Mouse (Mus musculus) myocyte (in vitro differentiated cells): Measurements from ENCODE around the gene Tenm2. TPM values are rescaled to one million over a fixed set of nuclear protein-coding genes. Genes with fewer than 3 reads are reported as not detected.

Source experiments
- H3K27me3 ChIP-seq: one replicate; pipeline ENCODE4 v1.6.1; 2011; ENCODE audit not compliant: control insufficient read depth, insufficient read depth, insufficient read length
- H3K36me3 ChIP-seq: one replicate; pipeline ENCODE4 v1.6.1; 2011; ENCODE audit not compliant: control insufficient read depth, insufficient read depth
- H3K4me2 ChIP-seq: one replicate; pipeline ENCODE4 v1.6.1; 2011; ENCODE audit warnings: low read depth, control low read depth
- H3K4me3 ChIP-seq: one replicate; pipeline ENCODE4 v1.5.1; 2011; ENCODE audit warnings: mild to moderate bottlenecking, control low read depth, moderate library complexity
- H3K79me2 ChIP-seq: one replicate; pipeline ENCODE4 v1.6.1; 2011; ENCODE audit not compliant: control insufficient read depth, insufficient read depth
- H3ac ChIP-seq: one replicate; pipeline ENCODE4 v1.6.1; 2011; ENCODE audit not compliant: control insufficient read depth, insufficient read length
- CEBPB ChIP-seq: IDR thresholded peaks from 2 replicates; pipeline ENCODE4 v1.6.1; 2011; ENCODE audit warnings: mild to moderate bottlenecking, moderate library complexity; ENCODE audit not compliant: poor library complexity, insufficient read depth, severe bottlenecking
- E2F4 ChIP-seq: IDR thresholded peaks from one replicate; pipeline ENCODE4 v1.6.1; 2011; ENCODE audit warnings: mild to moderate bottlenecking, control low read depth, moderate library complexity; ENCODE audit not compliant: insufficient read depth
- MAX ChIP-seq: IDR thresholded peaks from one replicate; pipeline ENCODE4 v1.6.1; 2011; ENCODE audit warnings: low read depth, mild to moderate bottlenecking, control low read depth
- MYOD1 ChIP-seq, 3 experiments: IDR thresholded peaks; one replicate each; pipeline ENCODE4 v1.6.1; 2011; ENCODE audit warnings: control low read depth in 2 of 3, low read depth in 2 of 3, mild to moderate bottlenecking in 2 of 3, moderate library complexity in 1 of 3; ENCODE audit not compliant: insufficient read length in 2 of 3, control insufficient read depth in 1 of 3
- MYOG ChIP-seq, 3 experiments: IDR thresholded peaks; one replicate each; pipeline ENCODE4 v1.6.1; 2011; ENCODE audit warnings: control low read depth in 2 of 3, low read depth in 2 of 3, mild to moderate bottlenecking in 2 of 3; ENCODE audit not compliant: insufficient read length in 2 of 3, control insufficient read depth in 1 of 3, insufficient read depth in 1 of 3
- POLR2A ChIP-seq: IDR thresholded peaks from one replicate; pipeline ENCODE4 v1.6.1; 2011; ENCODE audit warnings: low read depth, mild to moderate bottlenecking, control low read depth, moderate library complexity; ENCODE audit not compliant: insufficient read length
- POLR2AphosphoS2 ChIP-seq: IDR thresholded peaks from one replicate; pipeline ENCODE4 v1.6.1; 2011; ENCODE audit warnings: low read depth, control low read depth; ENCODE audit not compliant: insufficient read length
- REST ChIP-seq: IDR thresholded peaks from one replicate; pipeline ENCODE4 v1.6.1; 2011; ENCODE audit warnings: mild to moderate bottlenecking, control low read depth, moderate library complexity; ENCODE audit not compliant: insufficient read depth, insufficient read length
- SRF ChIP-seq: IDR thresholded peaks from one replicate; pipeline ENCODE4 v1.6.1; 2011; ENCODE audit warnings: low read depth; ENCODE audit not compliant: control insufficient read depth, insufficient read length
- TCF12 ChIP-seq: IDR thresholded peaks from one replicate; pipeline ENCODE4 v1.6.1; 2011; ENCODE audit warnings: mild to moderate bottlenecking, control low read depth; ENCODE audit not compliant: poor library complexity, insufficient read depth, severe bottlenecking
- TCF3 ChIP-seq: IDR thresholded peaks from one replicate; pipeline ENCODE4 v1.6.1; 2011; ENCODE audit warnings: low read depth, control low read depth; ENCODE audit not compliant: insufficient read length
- USF1 ChIP-seq: IDR thresholded peaks from one replicate; pipeline ENCODE4 v1.6.1; 2011; ENCODE audit warnings: low read depth, mild to moderate bottlenecking, control low read depth, moderate library complexity
- polyA plus RNA-seq: library from polyadenylated mRNA; unstranded; fragments of >200 nt; fragmentation: generic; extraction: Trizol; gene quantifications from one replicate; pipeline ENCODE4 v1.2.1, GENCODE M21; 2012; ENCODE audit warnings: missing spikeins

The Tenm2 gene
- polyA plus RNA-seq, 1 experiment: 0.28 TPM

DNA sequence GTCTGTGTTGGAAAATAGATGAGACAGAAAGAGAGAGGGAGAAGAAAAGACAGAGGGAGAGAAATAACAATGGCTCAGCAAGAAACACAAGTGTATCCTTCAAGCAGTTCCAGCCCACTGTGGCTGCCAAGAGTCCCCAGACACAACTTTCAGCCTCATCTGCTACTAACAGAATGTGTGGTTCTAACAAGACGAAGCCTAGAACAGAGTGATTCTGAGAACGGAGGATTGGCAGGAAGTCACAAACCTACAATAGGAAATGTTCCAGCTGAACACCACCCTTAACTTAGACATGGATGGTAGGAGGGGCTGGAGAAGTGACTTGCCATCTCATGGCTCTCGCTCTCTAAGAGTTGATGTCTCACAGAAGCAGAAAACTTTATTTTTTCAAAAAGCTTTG is 894.0 kb downstream of the Tenm2 start:
- Histone ChIP-seq H3K79me2 (no peaks in the 10 kb centered on the region), H3K4me2 (no peak overlapping the region), H3K27me3 (no peaks in the 10 kb centered on the region)

DNA sequence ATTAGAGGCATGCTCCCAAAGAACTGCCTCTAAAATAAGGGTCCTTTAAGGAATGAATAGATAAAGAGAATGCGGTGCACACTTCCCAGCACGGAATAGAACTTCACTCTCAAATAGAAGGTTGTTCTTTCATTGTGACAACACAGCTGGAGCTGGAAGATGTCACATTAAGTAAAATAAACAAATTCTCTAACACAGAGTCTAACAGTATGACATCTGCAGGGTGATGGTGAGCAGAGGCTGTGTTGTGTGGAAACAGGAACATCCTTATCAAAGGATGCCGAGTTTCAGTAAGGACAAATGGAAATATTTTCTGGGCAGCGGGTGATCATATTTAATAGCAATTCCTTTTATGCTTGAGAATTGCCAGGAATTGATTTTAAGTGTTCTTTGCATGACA is 897.3 kb downstream of the Tenm2 start:
- Histone ChIP-seq H3K79me2 (no peaks in the 10 kb centered on the region), H3K4me3 (no peak overlapping the region), H3K36me3 (no peaks in the 10 kb centered on the region), H3ac (no peak overlapping the region), H3K4me2 (no peak overlapping the region), H3K27me3 (no peaks in the 10 kb centered on the region)
- TF ChIP-seq CEBPB (no peak), MYOG (IDR thresholded peaks at IDR 0.05; ENCODE audit: control insufficient read depth in 1 of 3, insufficient read depth in 1 of 3, insufficient read length in 2 of 3, low read depth in 2 of 3) (no peak), E2F4 (no peak), TCF3 (no peak), POLR2AphosphoS2 (no peak), MYOD1 (IDR thresholded peaks at IDR 0.05; ENCODE audit: control insufficient read depth in 1 of 3, insufficient read length in 2 of 3, low read depth in 2 of 3) (no peak), TCF12 (no peak), POLR2A (no peak), USF1 (no peak), REST (no peak), SRF (no peak), MAX (no peak)

More for the DNA sequence above, 894.0 kb downstream of the Tenm2 start:
- Histone ChIP-seq H3K4me3 (no peak overlapping the region), H3ac (no peak overlapping the region), H3K36me3 (no peaks in the 10 kb centered on the region)
- TF ChIP-seq MYOD1 (IDR thresholded peaks at IDR 0.05; ENCODE audit: control insufficient read depth in 1 of 3, insufficient read length in 2 of 3, low read depth in 2 of 3) (no peak), MAX (no peak), SRF (no peak), CEBPB (no peak), TCF12 (no peak), USF1 (no peak), E2F4 (no peak), POLR2A (no peak), POLR2AphosphoS2 (no peak), TCF3 (no peak), REST (no peak), MYOG (IDR thresholded peaks at IDR 0.05; ENCODE audit: control insufficient read depth in 1 of 3, insufficient read depth in 1 of 3, insufficient read length in 2 of 3, low read depth in 2 of 3) (no peak)

DNA sequence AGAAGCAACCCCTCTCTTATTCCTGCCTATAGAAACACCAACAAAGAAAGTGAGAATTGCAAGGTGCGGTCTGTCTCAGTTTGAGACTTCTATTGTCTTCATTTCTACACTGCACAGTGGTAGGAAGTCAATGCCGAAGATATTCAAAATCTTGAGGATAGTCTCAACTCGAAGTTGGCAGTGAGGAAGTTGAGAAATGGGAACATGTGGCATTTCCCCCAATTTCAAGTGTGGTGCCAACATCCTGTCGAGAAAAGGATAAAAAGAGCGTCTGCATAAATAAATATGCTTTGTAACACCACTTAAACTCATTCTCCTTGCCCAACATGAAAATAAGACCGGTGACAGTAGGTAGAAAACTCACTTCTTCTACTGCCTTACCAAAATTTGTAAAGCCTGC is 898.7 kb downstream of the Tenm2 start:
- no peaks in the 10 kb centered on the region for H3K79me2 ChIP-seq
- H3K36me3 ChIP-seq: no peaks in the 10 kb centered on the region
- no peaks in the 10 kb centered on the region for H3K27me3 ChIP-seq
- TF ChIP-seq MYOG (IDR thresholded peaks at IDR 0.05; ENCODE audit: control insufficient read depth in 1 of 3, insufficient read depth in 1 of 3, insufficient read length in 2 of 3, low read depth in 2 of 3): no peak
- TF ChIP-seq SRF: no peak
- no peak for TF ChIP-seq E2F4
- no peak for TF ChIP-seq CEBPB
- no peak for TF ChIP-seq TCF3
- H3K4me2 ChIP-seq: no peak overlapping the region
- H3K4me3 ChIP-seq: no peak overlapping the region
- no peak overlapping the region for H3ac ChIP-seq

DNA sequence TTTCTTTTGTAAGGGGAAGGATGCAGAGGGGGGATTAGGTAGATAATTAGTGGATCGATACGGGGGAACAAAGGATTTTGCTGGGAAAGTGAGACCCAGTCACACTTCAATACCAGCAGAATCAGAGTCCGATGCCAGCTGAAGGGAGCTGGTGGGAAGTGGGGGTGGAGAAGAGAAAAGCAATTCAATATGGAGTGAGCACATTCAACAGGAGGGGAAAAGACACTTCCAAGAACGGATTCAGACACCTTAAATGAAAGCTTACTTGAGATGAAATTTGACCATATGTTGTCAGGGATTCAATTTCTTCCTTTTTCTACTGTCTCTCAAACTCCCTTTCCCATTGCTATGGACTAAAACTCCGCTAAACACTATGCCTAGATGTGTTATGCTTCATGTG is 900.6 kb downstream of the Tenm2 start:
- TF ChIP-seq POLR2AphosphoS2 (no peak), CEBPB (no peak), SRF (no peak), POLR2A (no peak), TCF12 (no peak), MAX (no peak), TCF3 (no peak), MYOD1 (IDR thresholded peaks at IDR 0.05; ENCODE audit: control insufficient read depth in 1 of 3, insufficient read length in 2 of 3, low read depth in 2 of 3) (no peak), REST (no peak), USF1 (no peak), E2F4 (no peak), MYOG (IDR thresholded peaks at IDR 0.05; ENCODE audit: control insufficient read depth in 1 of 3, insufficient read depth in 1 of 3, insufficient read length in 2 of 3, low read depth in 2 of 3) (no peak)
- H3ac ChIP-seq: no peak overlapping the region
- no peaks in the 10 kb centered on the region for H3K36me3 ChIP-seq
- H3K79me2 ChIP-seq: no peaks in the 10 kb centered on the region
- H3K4me3 ChIP-seq: no peak overlapping the region
- H3K4me2 ChIP-seq: no peak overlapping the region
- H3K27me3 ChIP-seq: no peaks in the 10 kb centered on the region

DNA sequence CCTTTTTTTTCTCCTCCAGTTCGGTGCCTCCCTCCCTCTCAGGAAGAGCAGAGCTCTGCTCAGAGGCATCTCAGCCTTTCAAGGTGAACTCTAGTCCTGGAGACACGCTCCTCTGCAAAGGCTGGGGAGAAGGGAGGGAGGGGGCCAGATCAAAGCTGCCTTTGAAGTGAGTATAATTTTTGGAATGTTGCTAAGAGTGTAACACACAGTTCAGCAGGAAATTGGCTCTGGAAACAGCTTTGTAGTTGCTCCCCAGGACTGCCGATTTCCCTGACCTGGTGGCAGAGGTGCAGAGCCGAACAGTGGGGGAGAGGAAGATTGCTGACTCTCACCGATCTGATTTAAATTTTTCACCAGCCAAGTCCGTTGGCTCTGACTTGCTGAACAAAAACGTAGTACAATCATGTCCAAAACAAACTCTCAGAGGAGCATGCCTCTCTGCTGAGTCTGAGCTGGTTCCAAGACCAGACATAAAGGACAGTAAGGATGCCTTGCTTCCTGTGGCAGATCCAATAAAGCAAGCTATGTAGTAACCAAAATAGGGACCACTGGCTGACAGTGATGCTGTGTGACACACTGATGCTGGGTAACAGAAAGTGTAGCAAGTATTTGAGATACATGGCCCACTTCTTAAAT is 901.5 kb downstream of the Tenm2 start:
- no peaks in the 10 kb centered on the region for H3K36me3 ChIP-seq
- H3K4me3 ChIP-seq: no peak overlapping the region
- TF ChIP-seq TCF3: no peak
- no peak for TF ChIP-seq TCF12
- no peak for TF ChIP-seq MYOG (IDR thresholded peaks at IDR 0.05; ENCODE audit: control insufficient read depth in 1 of 3, insufficient read depth in 1 of 3, insufficient read length in 2 of 3, low read depth in 2 of 3)
- no peak for TF ChIP-seq USF1
- no peak for TF ChIP-seq E2F4
- no peak for TF ChIP-seq CEBPB
- TF ChIP-seq POLR2AphosphoS2: no peak
- TF ChIP-seq MYOD1 (IDR thresholded peaks at IDR 0.05; ENCODE audit: control insufficient read depth in 1 of 3, insufficient read length in 2 of 3, low read depth in 2 of 3): no peak
- TF ChIP-seq POLR2A: no peak
- no peak for TF ChIP-seq MAX
- no peak for TF ChIP-seq REST
- TF ChIP-seq SRF: no peak
- H3K27me3 ChIP-seq: no peaks in the 10 kb centered on the region
- no peak overlapping the region for H3ac ChIP-seq
- no peak overlapping the region for H3K4me2 ChIP-seq
- H3K79me2 ChIP-seq: no peaks in the 10 kb centered on the region
